Mouse (Mus musculus): Measurements from ENCODE around the gene Ckb. TPM values are rescaled to one million over a fixed set of nuclear protein-coding genes. Genes with fewer than 3 reads are reported as not detected.

Ckb gene
- polyA plus RNA-seq, 1 experiment from 2014 or later: 32.7 TPM

GRCm38 (mm10) chr12:111669000-111669788 lies 2.9 kb downstream of the Ckb start:
- no peak overlapping the region for H3K4me3 ChIP-seq (ENCODE audit: low read depth, low read length)
- H3K4me2 ChIP-seq (ENCODE audit: low read depth, low read length): peak overlapping the region; percentile 68
- DNase-seq (no peak), ATAC-seq (peak; percentile 71)
- peak overlapping the region; percentile 74 for H3K27ac ChIP-seq (ENCODE audit: low read depth)
- no peaks in the 10 kb centered on the region for H3K9me3 ChIP-seq (ENCODE audit: low read length)
- H3K27me3 ChIP-seq (ENCODE audit: insufficient read depth, low read length): peaks cover 41% of the 10 kb centered on the region
- H3K36me3 ChIP-seq (replicated peaks; ENCODE audit: insufficient read depth, low read length): no peaks in the 10 kb centered on the region
- 52% methylated on average over 23 of the region's 23 CpGs for WGBS (ENCODE audit: insufficient replicate concordance)
- H3K9ac ChIP-seq (replicated peaks): no peak overlapping the region; the same call in 1 of the 2 replicates
- peaks cover 32% of the 10 kb centered on the region for H3K4me1 ChIP-seq (ENCODE audit: insufficient read depth)
- TF ChIP-seq CTCF (IDR thresholded peaks at IDR 0.05; ENCODE audit: low read depth) (peak; percentile 27), EP300 (IDR thresholded peaks at IDR 0.05; ENCODE audit: low read depth) (no peak)

GRCm38 (mm10) chr12:111668457-111668912 lies 3.7 kb downstream of the Ckb start:
- 0% methylated on average over 8 of the region's 8 CpGs for WGBS (ENCODE audit: insufficient replicate concordance)
- peak; percentile 95 for DNase-seq
- H3K27me3 ChIP-seq (ENCODE audit: insufficient read depth, low read length): peaks cover 35% of the 10 kb centered on the region

GRCm38 (mm10) chr12:111667421-111667820 lies 4.7 kb downstream of the Ckb start:
- DNase-seq: no peak
- H3K4me1 ChIP-seq (ENCODE audit: insufficient read depth): peaks cover 29% of the 10 kb centered on the region
- ATAC-seq: no peak
- no peaks in the 10 kb centered on the region for H3K9me3 ChIP-seq (ENCODE audit: low read length)
- no peak for TF ChIP-seq EP300 (IDR thresholded peaks at IDR 0.05; ENCODE audit: low read depth)
- no peak for TF ChIP-seq CTCF (IDR thresholded peaks at IDR 0.05; ENCODE audit: low read depth)
- peaks cover 26% of the 10 kb centered on the region for H3K27me3 ChIP-seq (ENCODE audit: insufficient read depth, low read length)
- H3K4me3 ChIP-seq (ENCODE audit: low read depth, low read length): no peak overlapping the region
- H3K36me3 ChIP-seq (replicated peaks; ENCODE audit: insufficient read depth, low read length): no peaks in the 10 kb centered on the region
- H3K4me2 ChIP-seq (ENCODE audit: low read depth, low read length): no peak overlapping the region
- no peak overlapping the region for H3K9ac ChIP-seq (replicated peaks)
- no peak overlapping the region for H3K27ac ChIP-seq (ENCODE audit: low read depth)
- 77% methylated on average over 5 of the region's 5 CpGs for WGBS (ENCODE audit: insufficient replicate concordance)

More at GRCm38 (mm10) chr12:111668457-111668912, 3.7 kb downstream of the Ckb start:
- peak; percentile 73 for ATAC-seq
- Histone ChIP-seq H3K4me3 (ENCODE audit: low read depth, low read length) (peak overlapping the region; percentile 7; the same call in 1 of the 2 replicates), H3K27ac (ENCODE audit: low read depth) (peak overlapping the region; percentile 74), H3K4me1 (ENCODE audit: insufficient read depth) (peaks cover 32% of the 10 kb centered on the region), H3K4me2 (ENCODE audit: low read depth, low read length) (peak overlapping the region; percentile 68), H3K9ac (replicated peaks) (no peak overlapping the region; the same call in 1 of the 2 replicates), H3K36me3 (replicated peaks; ENCODE audit: insufficient read depth, low read length) (no peaks in the 10 kb centered on the region), H3K9me3 (ENCODE audit: low read length) (no peaks in the 10 kb centered on the region)
- peak; percentile 97 for TF ChIP-seq CTCF (IDR thresholded peaks at IDR 0.05; ENCODE audit: low read depth)
- TF ChIP-seq EP300 (IDR thresholded peaks at IDR 0.05; ENCODE audit: low read depth): no peak

GRCm38 (mm10) chr12:111666380-111666779 lies 5.8 kb downstream of the Ckb start:
- peaks cover 19% of the 10 kb centered on the region for H3K4me1 ChIP-seq (ENCODE audit: insufficient read depth)

GRCm38 (mm10) chr12:111665041-111665880 lies 6.9 kb downstream of the Ckb start:
- H3K4me2 ChIP-seq (ENCODE audit: low read depth, low read length): no peak overlapping the region
- DNase-seq (no peak), ATAC-seq (no peak)
- no peak overlapping the region for H3K9ac ChIP-seq (replicated peaks)
- no peak for TF ChIP-seq CTCF (IDR thresholded peaks at IDR 0.05; ENCODE audit: low read depth)
- no peak for TF ChIP-seq EP300 (IDR thresholded peaks at IDR 0.05; ENCODE audit: low read depth)
- no peak overlapping the region for H3K27ac ChIP-seq (ENCODE audit: low read depth)
- WGBS (ENCODE audit: insufficient replicate concordance): 81% methylated on average over 13 of the region's 13 CpGs
- peaks cover 10% of the 10 kb centered on the region for H3K4me1 ChIP-seq (ENCODE audit: insufficient read depth)
- peaks cover 4% of the 10 kb centered on the region for H3K27me3 ChIP-seq (ENCODE audit: insufficient read depth, low read length)
- H3K9me3 ChIP-seq (ENCODE audit: low read length): no peaks in the 10 kb centered on the region
- H3K4me3 ChIP-seq (ENCODE audit: low read depth, low read length): no peak overlapping the region
- no peaks in the 10 kb centered on the region for H3K36me3 ChIP-seq (replicated peaks; ENCODE audit: insufficient read depth, low read length)

More at GRCm38 (mm10) chr12:111666380-111666779, 5.8 kb downstream of the Ckb start:
- Histone ChIP-seq H3K4me3 (ENCODE audit: low read depth, low read length) (no peak overlapping the region), H3K4me2 (ENCODE audit: low read depth, low read length) (no peak overlapping the region), H3K36me3 (replicated peaks; ENCODE audit: insufficient read depth, low read length) (no peaks in the 10 kb centered on the region), H3K9ac (replicated peaks) (no peak overlapping the region), H3K9me3 (ENCODE audit: low read length) (no peaks in the 10 kb centered on the region), H3K27ac (ENCODE audit: low read depth) (no peak overlapping the region), H3K27me3 (ENCODE audit: insufficient read depth, low read length) (peaks cover 15% of the 10 kb centered on the region)
- no peak for ATAC-seq
- DNase-seq: no peak
- 72% methylated on average over 13 of the region's 13 CpGs for WGBS (ENCODE audit: insufficient replicate concordance)
- TF ChIP-seq EP300 (IDR thresholded peaks at IDR 0.05; ENCODE audit: low read depth) (no peak), CTCF (IDR thresholded peaks at IDR 0.05; ENCODE audit: low read depth) (no peak)

- Histone ChIP-seq H3K9ac (replicated peaks) (no peak overlapping the region), H3K4me2 (ENCODE audit: low read depth, low read length) (no peak overlapping the region), H3K9me3 (ENCODE audit: low read length) (no peaks in the 10 kb centered on the region), H3K27me3 (ENCODE audit: insufficient read depth, low read length) (no peaks in the 10 kb centered on the region), H3K27ac (ENCODE audit: low read depth) (no peak overlapping the region), H3K36me3 (replicated peaks; ENCODE audit: insufficient read depth, low read length) (no peaks in the 10 kb centered on the region), H3K4me1 (ENCODE audit: insufficient read depth) (peaks cover 8% of the 10 kb centered on the region), H3K4me3 (ENCODE audit: low read depth, low read length) (no peak overlapping the region)
- ATAC-seq (no peak), DNase-seq (no peak)
- no peak for TF ChIP-seq CTCF (IDR thresholded peaks at IDR 0.05; ENCODE audit: low read depth)
- TF ChIP-seq EP300 (IDR thresholded peaks at IDR 0.05; ENCODE audit: low read depth): no peak
- WGBS (ENCODE audit: insufficient replicate concordance): 67% methylated on average over 6 of the region's 6 CpGs
Observed at GRCm38 (mm10) chr12:111664144-111664634, 7.9 kb downstream of the Ckb start.
